Mouse (Mus musculus) adrenal gland, postnatal 14 days (tissue): ENCODE measurements at regions not wholly inside any gene's neighbourhood (a gene's known extent, or its start where the extent isn't known, plus 50 kb on each side); places are given as distances from the start of the nearest gene placed in this dataset.
"Not testable (repeated sequence)": the region's sequence is repeated elsewhere in the genome, so short reads cannot be mapped to it uniquely, and the experiment has no call there.

Source experiments
- DNase-seq: peaks from one replicate; pipeline ENCODE4 v3.0.0; 2021; ENCODE audit warnings: mixed read lengths

GRCm38 (mm10) chr17:13654606-13655005, 105.7 kb upstream of the Afdn start:
- not testable (repeated sequence) for DNase-seq

GRCm38 (mm10) chr17:13656065-13656464, 104.3 kb upstream of the Afdn start:
- no peak for DNase-seq

- no peak for DNase-seq
These were observed 103.7 kb upstream of the Afdn start for GRCm38 (mm10) chr17:13656485-13657181.

- no peak for DNase-seq
These were observed 103.2 kb upstream of the Afdn start for GRCm38 (mm10) chr17:13657182-13657562.

GRCm38 (mm10) chr17:13657656-13658292, 102.6 kb upstream of the Afdn start:
- peak; percentile 41 for DNase-seq

- no peak for DNase-seq
These were observed 101.9 kb upstream of the Afdn start for GRCm38 (mm10) chr17:13658321-13658978.

GRCm38 (mm10) chr17:13659103-13659502, 101.2 kb upstream of the Afdn start:
- DNase-seq: no peak

- no peak for DNase-seq
These were observed 100.4 kb upstream of the Afdn start for GRCm38 (mm10) chr17:13659943-13660342.

GRCm38 (mm10) chr17:13661023-13661422, 99.3 kb upstream of the Afdn start:
- no peak for DNase-seq

- DNase-seq: no peak
These were observed 98.2 kb upstream of the Afdn start for GRCm38 (mm10) chr17:13662152-13662551.
